Mouse (Mus musculus): ENCODE measurements around the gene Zbtb2. TPM values are rescaled to one million over a fixed set of nuclear protein-coding genes. Genes with fewer than 3 reads are reported as not detected.

Zbtb2 gene
- polyA plus RNA-seq, 1 experiment = 7.9 TPM

DNA sequence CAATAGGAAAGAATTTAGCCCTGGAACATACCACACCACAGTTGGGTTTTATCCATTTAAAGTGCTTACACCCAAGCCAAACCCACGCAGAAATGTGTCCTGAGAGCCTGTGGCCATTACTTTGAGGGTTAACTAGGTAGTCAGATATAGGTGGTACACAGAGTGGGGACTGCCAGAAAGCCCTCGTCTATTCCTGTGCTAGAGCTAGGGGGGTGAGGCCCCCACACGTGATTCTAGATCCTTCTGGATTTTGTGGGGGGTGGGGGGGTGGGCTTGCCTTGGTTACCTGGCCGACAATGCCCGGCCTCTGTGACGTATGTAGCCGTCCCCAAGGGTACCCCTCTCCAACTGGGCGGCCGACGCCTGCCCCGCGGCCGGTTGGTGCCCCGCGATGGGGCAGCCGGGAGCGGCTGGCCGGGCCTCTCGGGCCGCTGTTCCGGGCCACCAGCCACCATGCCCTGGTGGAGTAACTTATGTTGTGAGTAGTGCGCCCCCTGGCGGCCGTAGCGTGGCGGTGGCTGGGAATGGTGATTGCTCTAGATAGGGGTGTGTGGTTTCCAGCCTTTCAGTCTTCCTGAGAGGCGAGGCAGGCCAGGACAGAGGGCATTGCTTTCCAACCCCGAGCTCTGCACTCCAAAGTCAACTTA lies 41.3 kb downstream of the Zbtb2 start:
- H3K27ac ChIP-seq (ENCODE audit: insufficient read depth, low read length) = no peak overlapping the region
- H3K4me1 ChIP-seq (ENCODE audit: control insufficient read depth, insufficient read depth, low read length) = no peaks in the 10 kb centered on the region
- H3K4me3 ChIP-seq (ENCODE audit: insufficient read depth, low read length) = no peak overlapping the region; the same call in 1 of the 2 replicates
- TF ChIP-seq POLR2A (IDR thresholded peaks at IDR 0.05; ENCODE audit: extremely low read depth, insufficient read depth, low read length) = no peak
- TF ChIP-seq CTCF (IDR thresholded peaks at IDR 0.05; ENCODE audit: extremely low read depth, insufficient read depth, low read length) = peak; percentile 67

DNA sequence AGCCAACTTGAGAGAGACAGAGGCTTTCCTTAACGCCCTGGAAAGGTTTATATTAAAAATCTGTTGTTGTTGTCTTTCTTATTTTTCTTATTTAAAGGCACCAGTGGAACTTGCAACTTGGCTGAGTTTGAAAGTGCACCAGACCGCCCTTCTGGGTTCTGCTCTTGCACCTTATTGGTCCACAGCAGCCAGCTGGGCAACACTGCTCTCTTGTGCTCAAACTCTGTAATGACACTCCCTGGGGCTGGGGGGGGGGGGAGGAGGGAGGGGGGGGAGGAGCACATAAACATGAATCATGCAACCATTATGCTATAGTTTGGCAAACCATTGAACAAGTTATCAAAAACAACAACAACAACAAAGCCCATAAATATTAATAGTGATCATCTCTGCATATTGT lies 46.5 kb downstream of the Zbtb2 start:
- Histone ChIP-seq H3K27ac (ENCODE audit: insufficient read depth, low read length) (no peak overlapping the region), H3K4me3 (ENCODE audit: insufficient read depth, low read length) (no peak overlapping the region), H3K4me1 (ENCODE audit: control insufficient read depth, insufficient read depth, low read length) (no peaks in the 10 kb centered on the region)
- TF ChIP-seq POLR2A (IDR thresholded peaks at IDR 0.05; ENCODE audit: extremely low read depth, insufficient read depth, low read length) (no peak), CTCF (IDR thresholded peaks at IDR 0.05; ENCODE audit: extremely low read depth, insufficient read depth, low read length) (peak; percentile 50)

DNA sequence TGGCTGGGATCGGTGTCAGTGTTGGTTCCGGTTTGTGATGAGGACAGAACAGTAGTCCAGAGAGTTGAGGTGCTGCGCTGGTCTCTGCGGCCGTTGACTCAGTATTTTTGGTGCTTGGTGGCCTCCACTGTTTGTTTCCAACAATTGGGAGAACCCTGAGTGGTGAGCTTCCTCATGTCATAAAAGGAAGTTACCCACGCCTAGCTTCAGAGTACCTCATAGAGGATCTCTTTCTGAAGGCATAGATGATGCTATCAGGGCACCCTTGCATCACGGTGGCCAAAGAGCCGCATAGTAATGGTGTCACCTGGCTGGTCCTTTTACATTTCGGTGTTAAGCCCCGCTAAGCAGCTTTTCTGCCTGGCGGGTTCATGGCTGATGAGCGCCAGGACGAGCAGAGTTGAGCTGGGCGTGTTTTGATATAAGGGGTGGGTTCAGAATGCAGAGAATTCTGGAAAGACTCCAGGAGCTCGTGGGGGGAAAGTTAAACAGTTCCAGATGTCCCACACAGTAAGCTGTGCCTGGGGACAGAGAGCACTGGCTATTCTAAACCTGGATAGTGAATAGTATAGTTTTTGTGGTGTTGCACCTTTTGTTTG lies 48.9 kb downstream of the Zbtb2 start:
- H3K4me1 ChIP-seq (ENCODE audit: control insufficient read depth, insufficient read depth, low read length) = no peaks in the 10 kb centered on the region
- no peak overlapping the region for H3K27ac ChIP-seq (ENCODE audit: insufficient read depth, low read length)
- no peak overlapping the region for H3K4me3 ChIP-seq (ENCODE audit: insufficient read depth, low read length)
- TF ChIP-seq POLR2A (IDR thresholded peaks at IDR 0.05; ENCODE audit: extremely low read depth, insufficient read depth, low read length) (no peak), CTCF (IDR thresholded peaks at IDR 0.05; ENCODE audit: extremely low read depth, insufficient read depth, low read length) (no peak)

DNA sequence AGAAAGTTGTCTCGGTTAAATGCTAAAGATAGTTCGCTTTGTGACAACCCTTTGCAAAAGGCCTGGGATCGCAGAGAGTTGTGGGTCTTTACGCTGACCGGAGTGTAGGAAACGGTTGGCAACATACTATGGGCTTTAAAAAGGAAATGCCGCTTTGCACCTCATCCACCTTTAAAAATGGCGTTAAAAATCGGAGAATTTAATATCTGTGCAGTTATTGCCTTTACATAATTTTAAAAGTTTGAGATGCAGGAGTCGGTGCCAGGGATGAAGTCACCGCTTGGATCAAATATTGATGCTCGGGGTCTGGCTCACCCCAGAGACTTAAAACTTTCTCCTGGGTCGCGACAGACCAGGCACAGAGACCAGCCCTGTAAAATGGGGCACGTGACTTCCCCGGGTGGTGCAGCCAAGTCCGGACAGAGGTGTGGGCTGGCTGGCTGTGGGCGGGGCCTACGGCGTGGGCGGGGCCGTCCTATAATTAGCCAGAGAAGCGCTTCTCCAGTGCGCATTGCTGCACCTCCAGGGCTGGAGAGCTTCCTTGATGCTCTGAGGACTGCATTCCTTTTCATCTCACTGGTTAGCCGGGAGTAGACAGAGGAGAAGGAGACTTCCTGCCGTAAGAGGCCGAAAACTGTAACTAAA lies 53.7 kb downstream of the Zbtb2 start:
- H3K27ac ChIP-seq (ENCODE audit: insufficient read depth, low read length) = no peak overlapping the region
- H3K4me1 ChIP-seq (ENCODE audit: control insufficient read depth, insufficient read depth, low read length) = no peaks in the 10 kb centered on the region
- H3K4me3 ChIP-seq (ENCODE audit: insufficient read depth, low read length) = peak overlapping the region; percentile 44
- peak; percentile 64 for TF ChIP-seq POLR2A (IDR thresholded peaks at IDR 0.05; ENCODE audit: extremely low read depth, insufficient read depth, low read length)
- no peak for TF ChIP-seq CTCF (IDR thresholded peaks at IDR 0.05; ENCODE audit: extremely low read depth, insufficient read depth, low read length)

DNA sequence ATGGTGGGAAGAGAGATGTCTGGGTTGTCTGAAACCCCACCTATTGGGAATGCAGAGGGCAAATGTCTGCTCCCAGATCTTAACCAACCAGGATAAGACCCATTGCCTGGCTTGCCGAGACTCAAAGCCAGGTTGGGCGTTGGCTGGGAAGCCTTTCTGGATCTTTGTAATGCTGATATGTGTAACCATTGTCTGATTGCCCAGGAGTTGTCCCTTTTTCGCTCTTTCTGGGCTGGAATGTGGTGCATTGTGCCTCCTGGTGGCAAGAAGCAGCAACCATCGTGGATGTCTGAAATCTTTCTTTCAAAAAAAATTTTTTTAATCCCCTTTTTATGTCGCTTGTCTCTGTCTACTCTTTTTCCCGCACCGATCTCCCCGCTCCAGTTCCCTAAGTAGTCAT lies 54.6 kb downstream of the Zbtb2 start:
- TF ChIP-seq CTCF (IDR thresholded peaks at IDR 0.05; ENCODE audit: extremely low read depth, insufficient read depth, low read length) = peak; percentile 83
- no peak for TF ChIP-seq POLR2A (IDR thresholded peaks at IDR 0.05; ENCODE audit: extremely low read depth, insufficient read depth, low read length)
- H3K27ac ChIP-seq (ENCODE audit: insufficient read depth, low read length) = no peak overlapping the region
- no peaks in the 10 kb centered on the region for H3K4me1 ChIP-seq (ENCODE audit: control insufficient read depth, insufficient read depth, low read length)
- H3K4me3 ChIP-seq (ENCODE audit: insufficient read depth, low read length) = no peak overlapping the region

DNA sequence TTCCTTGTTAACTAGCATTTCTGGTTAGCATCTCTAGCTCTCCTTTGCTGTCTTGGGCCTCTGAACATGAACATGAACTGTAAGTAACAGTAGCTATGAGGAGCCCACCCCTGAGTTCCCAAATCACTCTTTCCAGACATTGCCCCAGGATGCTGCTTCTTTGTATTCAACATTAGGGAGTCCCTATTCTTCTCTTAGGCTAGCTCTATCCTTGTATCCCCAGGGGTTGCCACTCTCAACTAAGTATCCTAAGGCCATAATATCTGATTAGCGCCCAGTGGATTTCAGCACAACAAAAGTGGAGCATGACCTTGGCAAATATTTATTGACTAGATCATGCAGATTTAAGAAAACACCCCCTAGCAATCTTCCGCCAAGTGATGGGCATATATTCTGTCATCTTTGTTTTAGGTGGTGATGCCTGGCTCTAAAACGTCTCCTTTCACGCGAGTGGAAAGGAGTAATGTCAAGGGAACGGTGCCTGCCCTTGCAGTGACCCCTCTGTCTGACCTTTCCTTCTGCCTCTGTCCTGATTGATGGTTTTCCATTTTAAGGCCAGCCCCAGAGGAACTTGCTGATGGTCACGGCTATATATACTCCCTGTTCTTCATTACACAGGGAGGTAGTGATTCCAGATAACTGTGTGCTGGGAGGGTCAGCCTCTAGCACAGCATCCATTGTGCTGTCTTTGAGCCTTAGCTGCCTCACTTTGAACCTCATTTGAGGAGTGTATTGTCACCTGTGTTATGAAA lies 55.5 kb downstream of the Zbtb2 start:
- no peak overlapping the region for H3K4me3 ChIP-seq (ENCODE audit: insufficient read depth, low read length)
- H3K4me1 ChIP-seq (ENCODE audit: control insufficient read depth, insufficient read depth, low read length) = no peaks in the 10 kb centered on the region
- TF ChIP-seq POLR2A (IDR thresholded peaks at IDR 0.05; ENCODE audit: extremely low read depth, insufficient read depth, low read length) (no peak), CTCF (IDR thresholded peaks at IDR 0.05; ENCODE audit: extremely low read depth, insufficient read depth, low read length) (no peak)
- H3K27ac ChIP-seq (ENCODE audit: insufficient read depth, low read length) = no peak overlapping the region

DNA sequence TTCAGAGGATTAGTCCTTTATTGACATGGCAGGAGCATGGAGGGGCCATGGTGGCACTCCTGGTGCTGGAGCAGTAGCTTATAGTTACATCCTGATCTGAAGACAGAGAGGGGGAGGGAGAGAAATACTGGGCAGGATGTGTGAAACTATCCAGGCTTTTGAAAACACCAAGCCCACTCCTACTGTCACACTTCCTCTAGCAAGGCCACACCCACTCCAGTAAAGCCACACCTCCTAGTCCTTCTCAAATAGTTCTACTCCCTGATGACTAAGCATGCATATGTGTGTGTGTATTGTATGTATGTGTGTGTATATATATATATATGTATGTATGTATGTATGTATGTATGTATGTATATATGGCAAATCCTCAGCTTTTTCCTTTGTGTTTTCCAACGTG lies 60.2 kb downstream of the Zbtb2 start:
- TF ChIP-seq POLR2A (IDR thresholded peaks at IDR 0.05; ENCODE audit: extremely low read depth, insufficient read depth, low read length) (no peak), CTCF (IDR thresholded peaks at IDR 0.05; ENCODE audit: extremely low read depth, insufficient read depth, low read length) (no peak)
- H3K4me3 ChIP-seq (ENCODE audit: insufficient read depth, low read length) = no peak overlapping the region
- no peaks in the 10 kb centered on the region for H3K4me1 ChIP-seq (ENCODE audit: control insufficient read depth, insufficient read depth, low read length)
- no peak overlapping the region for H3K27ac ChIP-seq (ENCODE audit: insufficient read depth, low read length)

DNA sequence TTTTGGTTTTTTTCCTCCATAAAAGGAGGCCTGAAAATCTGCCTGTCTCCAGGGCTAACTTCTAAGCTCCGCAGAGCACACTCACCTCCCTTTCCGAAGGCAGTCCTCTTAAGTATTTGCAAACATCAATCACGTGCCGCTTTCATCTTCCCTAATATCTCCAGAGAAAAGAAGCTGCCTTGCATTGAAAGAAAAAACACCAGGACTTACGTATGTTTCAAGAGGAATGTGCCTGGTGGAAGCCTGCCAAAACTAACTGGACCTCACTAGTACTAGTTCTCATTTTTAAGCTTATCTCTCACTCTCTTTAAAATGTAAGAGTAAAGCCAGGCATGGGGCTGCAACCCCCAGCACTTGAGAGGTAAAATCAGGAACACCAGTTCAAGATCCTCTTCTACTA lies 62.3 kb downstream of the Zbtb2 start:
- Histone ChIP-seq H3K4me1 (ENCODE audit: control insufficient read depth, insufficient read depth, low read length) (no peaks in the 10 kb centered on the region), H3K27ac (ENCODE audit: insufficient read depth, low read length) (no peak overlapping the region), H3K4me3 (ENCODE audit: insufficient read depth, low read length) (no peak overlapping the region)
- TF ChIP-seq POLR2A (IDR thresholded peaks at IDR 0.05; ENCODE audit: extremely low read depth, insufficient read depth, low read length) = no peak
- TF ChIP-seq CTCF (IDR thresholded peaks at IDR 0.05; ENCODE audit: extremely low read depth, insufficient read depth, low read length) = no peak

DNA sequence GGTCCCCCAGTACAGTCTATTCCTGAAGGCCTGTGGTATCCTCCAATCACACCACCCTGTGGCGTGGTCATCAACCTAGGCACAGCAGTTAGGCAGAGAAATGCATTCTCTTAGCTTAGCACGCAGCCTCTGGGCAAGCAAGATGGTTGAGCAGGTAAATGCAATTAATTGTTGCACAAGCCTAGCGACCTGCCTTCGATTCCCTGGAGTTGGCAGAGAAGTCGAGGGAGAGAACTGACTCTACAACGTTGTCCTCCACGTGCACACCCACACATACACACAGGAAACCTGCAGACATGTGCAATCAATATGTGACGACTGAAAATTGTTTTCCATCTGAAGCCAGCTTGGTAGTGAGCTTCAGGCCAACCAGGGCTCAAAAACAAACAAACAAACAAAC lies 64.0 kb downstream of the Zbtb2 start:
- H3K4me3 ChIP-seq (ENCODE audit: insufficient read depth, low read length) = no peak overlapping the region
- TF ChIP-seq CTCF (IDR thresholded peaks at IDR 0.05; ENCODE audit: extremely low read depth, insufficient read depth, low read length) = no peak
- no peak for TF ChIP-seq POLR2A (IDR thresholded peaks at IDR 0.05; ENCODE audit: extremely low read depth, insufficient read depth, low read length)

More for the DNA sequence above, 64.0 kb downstream of the Zbtb2 start:
- H3K27ac ChIP-seq (ENCODE audit: insufficient read depth, low read length) = no peak overlapping the region
- H3K4me1 ChIP-seq (ENCODE audit: control insufficient read depth, insufficient read depth, low read length) = no peaks in the 10 kb centered on the region

Other genes starting within 250 kb of the Zbtb2 start
- gene Akap12, start 121.7 kb downstream of the Zbtb2 start, polyA plus RNA-seq (2012; rRNA removed) = 11.2 and 11.8 TPM in 2 replicates
- gene Rmnd1, start 44.3 kb upstream of the Zbtb2 start, polyA plus RNA-seq (2012; rRNA removed) = 109 and 118 TPM in 2 replicates
- 21.1 and 22.6 TPM in 2 replicates for gene Armt1, start 44.4 kb upstream of the Zbtb2 start, polyA plus RNA-seq (2012; rRNA removed)
- 0.31 and 0.32 TPM in 2 replicates for gene Ccdc170, start 94.4 kb upstream of the Zbtb2 start, polyA plus RNA-seq (2012; rRNA removed)
- gene Esr1, start 223.5 kb upstream of the Zbtb2 start, polyA plus RNA-seq (2012; rRNA removed) = 0.65 and 0.70 TPM in 2 replicates